Mouse (Mus musculus) liver, postnatal 0 days (tissue): ENCODE results near the gene Cpne1. TPM values are rescaled to one million over a fixed set of nuclear protein-coding genes. Genes with fewer than 3 reads are reported as not detected.

ENCODE experiments used
- ATAC-seq: fragments of 200-750 bp; cut with Nextera tagmentation; 2 replicates; pipeline ENCODE4 v1.8.0; 2017; ENCODE audit warnings: mild to moderate bottlenecking, moderate library complexity
- DNase-seq: peaks from one replicate; pipeline ENCODE4 v3.0.0-alpha.2; 2016
- H3K27ac ChIP-seq: fragments of 300-500 bp; sonication (generic); 2 replicates; pipeline ENCODE4 v1.5.1; 2014; ENCODE audit warnings: antibody characterized with exemption, moderate library complexity, mild to moderate bottlenecking, low read depth
- H3K27me3 ChIP-seq: fragments of 300-500 bp; sonication (generic); 2 replicates; pipeline ENCODE4 v1.6.1; 2014; ENCODE audit warnings: low read length, control low read depth, mixed read lengths; ENCODE audit not compliant: insufficient read depth
- H3K36me3 ChIP-seq: fragments of 300-500 bp; sonication (generic); replicated peaks from 2 replicates; pipeline ENCODE4 v1.6.1; 2014; ENCODE audit warnings: mild to moderate bottlenecking, control low read depth, low read length, moderate library complexity, mixed read lengths; ENCODE audit not compliant: insufficient read depth
- H3K4me1 ChIP-seq: fragments of 300-500 bp; sonication (generic); 2 replicates; pipeline ENCODE4 v1.6.1; 2014; ENCODE audit warnings: antibody characterized with exemption, mild to moderate bottlenecking, control low read depth; ENCODE audit not compliant: insufficient read depth
- H3K4me2 ChIP-seq: fragments of 300-500 bp; sonication (generic); 2 replicates; pipeline ENCODE4 v1.6.1; 2014; ENCODE audit warnings: low read depth, mild to moderate bottlenecking, low read length, moderate library complexity, mixed read lengths
- H3K4me3 ChIP-seq: fragments of 300-500 bp; sonication (generic); 2 replicates; pipeline ENCODE4 v1.5.1; 2014; ENCODE audit warnings: low read depth, low read length
- H3K9ac ChIP-seq: fragments of 300-500 bp; sonication (generic); replicated peaks from 2 replicates; pipeline ENCODE4 v1.6.1; 2014; ENCODE audit warnings: mild to moderate bottlenecking, moderate library complexity
- H3K9me3 ChIP-seq: fragments of 300-500 bp; sonication (generic); 2 replicates; pipeline ENCODE4 v1.6.1; 2016; ENCODE audit warnings: mild to moderate bottlenecking, control low read depth, low read length, mixed read lengths
- CTCF ChIP-seq: sonication (generic); IDR thresholded peaks from 2 replicates; pipeline ENCODE4 v1.5.1; 2016; ENCODE audit warnings: antibody characterized with exemption, low read depth
- EP300 ChIP-seq: IDR thresholded peaks from 2 replicates; pipeline ENCODE4 v1.6.1; 2016; ENCODE audit warnings: antibody characterized with exemption, low read depth, mild to moderate bottlenecking
- WGBS: fragments of 180-500 bp; shearing (Covaris S2); extraction: QIAGEN DNeasy Blood & Tissue Kit; methylation state at CpG from one replicate; pipeline ENCODE4 v1.1.7; 2014; ENCODE audit not compliant: insufficient replicate concordance; 5-methylcytosine and 5-hydroxymethylcytosine counted together
- polyA plus RNA-seq: library from polyadenylated mRNA; unstranded; fragments of >200 nt; fragmentation: Nextera tagmentation; extraction: Ambion mirVana; gene quantifications from 2 replicates; pipeline ENCODE4 v1.2.1, GENCODE M21; 2015

The Cpne1 gene
- polyA plus RNA-seq, 1 experiment from 2014 or later: 16.0 TPM

GRCm38 (mm10) chr2:156087391-156088110 is 24.2 kb downstream of the Cpne1 start:
- H3K9ac ChIP-seq: no peak overlapping the region
- H3K36me3 ChIP-seq: peaks cover 6% of the 10 kb centered on the region; the same call in 1 of the 2 replicates
- H3K4me2 ChIP-seq: no peak overlapping the region
- TF ChIP-seq CTCF: no peak
- no peak for TF ChIP-seq EP300
- H3K4me3 ChIP-seq: no peak overlapping the region
- H3K4me1 ChIP-seq: 0 out of 2 replicates have a peak, but pooled peaks cover 2% of the 10 kb centered on the region
- ATAC-seq (no peak), DNase-seq (no peak)
- 71% methylated on average over 7 of the region's 7 CpGs for whole genome bisulfite sequencing
- no peaks in the 10 kb centered on the region for H3K27me3 ChIP-seq
- no peaks in the 10 kb centered on the region for H3K9me3 ChIP-seq
- no peak overlapping the region for H3K27ac ChIP-seq

- H3K27ac ChIP-seq: no peak overlapping the region
- ATAC-seq: no peak
- H3K4me2 ChIP-seq: no peak overlapping the region
- H3K4me1 ChIP-seq: peaks cover 2% of the 10 kb centered on the region; the same call in 1 of the 2 replicates
- no peak for TF ChIP-seq CTCF
- TF ChIP-seq EP300: no peak
- 89% methylated on average over 3 of the region's 3 CpGs for WGBS
- H3K9me3 ChIP-seq: no peaks in the 10 kb centered on the region
- DNase-seq: no peak
- H3K4me3 ChIP-seq: no peak overlapping the region
- no peak overlapping the region for H3K9ac ChIP-seq
- 0 out of 2 replicates have a peak, but pooled peaks cover under 1% of the 10 kb centered on the region for H3K36me3 ChIP-seq
- no peaks in the 10 kb centered on the region for H3K27me3 ChIP-seq
Measured at GRCm38 (mm10) chr2:156084541-156084940, 27.2 kb downstream of the Cpne1 start.

- Histone ChIP-seq H3K27me3 (no peaks in the 10 kb centered on the region), H3K36me3 (peaks cover 34% of the 10 kb centered on the region), H3K27ac (no peak overlapping the region), H3K9ac (no peak overlapping the region), H3K4me2 (no peak overlapping the region), H3K4me3 (no peak overlapping the region), H3K9me3 (no peaks in the 10 kb centered on the region), H3K4me1 (no peaks in the 10 kb centered on the region; the same call in 1 of the 2 replicates)
- WGBS: 88% methylated on average over 7 of the region's 7 CpGs
- ATAC-seq: no peak
- DNase-seq: no peak
- TF ChIP-seq CTCF (no peak), EP300 (no peak)
Measured at GRCm38 (mm10) chr2:156080391-156080790, 31.4 kb downstream of the Cpne1 start.

GRCm38 (mm10) chr2:156079674-156080073 is 32.1 kb downstream of the Cpne1 start:
- no peaks in the 10 kb centered on the region; the same call in 1 of the 2 replicates for H3K4me1 ChIP-seq
- peaks cover 41% of the 10 kb centered on the region for H3K36me3 ChIP-seq
- no peak overlapping the region for H3K9ac ChIP-seq
- TF ChIP-seq EP300 (no peak), CTCF (no peak)
- no peaks in the 10 kb centered on the region for H3K9me3 ChIP-seq
- no peak for DNase-seq
- no peak overlapping the region for H3K27ac ChIP-seq
- H3K4me2 ChIP-seq: no peak overlapping the region
- 59% methylated on average over 4 of the region's 4 CpGs for WGBS
- no peak for ATAC-seq
- H3K4me3 ChIP-seq: no peak overlapping the region
- no peaks in the 10 kb centered on the region for H3K27me3 ChIP-seq

- Histone ChIP-seq H3K4me2 (no peak overlapping the region), H3K27me3 (no peaks in the 10 kb centered on the region), H3K36me3 (peaks cover 46% of the 10 kb centered on the region), H3K4me3 (no peak overlapping the region), H3K9me3 (no peaks in the 10 kb centered on the region), H3K27ac (no peak overlapping the region), H3K9ac (no peak overlapping the region), H3K4me1 (no peaks in the 10 kb centered on the region; the same call in 1 of the 2 replicates)
- TF ChIP-seq CTCF (no peak), EP300 (no peak)
- DNase-seq (no peak), ATAC-seq (no peak)
- 84% methylated on average over 8 of the region's 8 CpGs for WGBS
Measured at GRCm38 (mm10) chr2:156079183-156079560, 32.6 kb downstream of the Cpne1 start.

GRCm38 (mm10) chr2:156078421-156079182 is 33.2 kb downstream of the Cpne1 start:
- no peak overlapping the region for H3K4me2 ChIP-seq
- H3K36me3 ChIP-seq: peaks cover 52% of the 10 kb centered on the region
- ATAC-seq (no peak), DNase-seq (no peak)
- H3K4me1 ChIP-seq: no peaks in the 10 kb centered on the region; the same call in 1 of the 2 replicates
- H3K9me3 ChIP-seq: no peaks in the 10 kb centered on the region
- no peak overlapping the region for H3K9ac ChIP-seq
- no peaks in the 10 kb centered on the region for H3K27me3 ChIP-seq
- no peak overlapping the region for H3K4me3 ChIP-seq
- H3K27ac ChIP-seq: no peak overlapping the region
- WGBS: 90% methylated on average over 16 of the region's 16 CpGs
- TF ChIP-seq EP300 (no peak), CTCF (no peak)
